Mouse (Mus musculus): ENCODE measurements at regions not wholly inside any gene's neighbourhood (a gene's known extent, or its start where the extent isn't known, plus 50 kb on each side); places are given as distances from the start of the nearest gene placed in this dataset. TPM values are rescaled to one million over a fixed set of nuclear protein-coding genes. Genes with fewer than 3 reads are reported as not detected.

Small RNAs in the stretch of these regions (microRNA-seq; reads per million reads assigned to microRNA genes)
- gene Gm27690, result not detected
